Mouse (Mus musculus) urinary bladder, postnatal 10 days (tissue): ENCODE measurements around the gene Btd.

Experiments used
- DNase-seq: peaks from one replicate; pipeline ENCODE4 v3.0.0; 2022; ENCODE audit warnings: low spot score

Gene Btd

DNA sequence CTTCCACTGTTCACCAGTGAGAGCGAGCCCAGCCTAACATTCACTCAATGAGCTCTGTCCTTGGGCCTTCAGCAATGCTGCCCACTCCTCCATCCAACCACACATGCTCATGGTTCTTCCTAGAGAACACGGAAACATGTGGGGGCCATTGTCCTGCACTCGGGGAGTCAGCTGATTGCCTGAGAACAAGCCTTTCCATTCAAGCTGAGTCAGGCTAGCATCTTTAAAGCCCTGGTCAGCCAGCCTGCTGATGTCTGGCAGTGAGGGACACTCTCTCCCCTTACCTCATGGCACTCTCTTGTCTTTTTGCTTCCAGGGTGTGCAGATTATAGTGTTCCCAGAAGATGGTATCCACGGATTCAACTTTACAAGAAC lies 24.7 kb downstream of the Btd start:
- no peak for DNase-seq

DNA sequence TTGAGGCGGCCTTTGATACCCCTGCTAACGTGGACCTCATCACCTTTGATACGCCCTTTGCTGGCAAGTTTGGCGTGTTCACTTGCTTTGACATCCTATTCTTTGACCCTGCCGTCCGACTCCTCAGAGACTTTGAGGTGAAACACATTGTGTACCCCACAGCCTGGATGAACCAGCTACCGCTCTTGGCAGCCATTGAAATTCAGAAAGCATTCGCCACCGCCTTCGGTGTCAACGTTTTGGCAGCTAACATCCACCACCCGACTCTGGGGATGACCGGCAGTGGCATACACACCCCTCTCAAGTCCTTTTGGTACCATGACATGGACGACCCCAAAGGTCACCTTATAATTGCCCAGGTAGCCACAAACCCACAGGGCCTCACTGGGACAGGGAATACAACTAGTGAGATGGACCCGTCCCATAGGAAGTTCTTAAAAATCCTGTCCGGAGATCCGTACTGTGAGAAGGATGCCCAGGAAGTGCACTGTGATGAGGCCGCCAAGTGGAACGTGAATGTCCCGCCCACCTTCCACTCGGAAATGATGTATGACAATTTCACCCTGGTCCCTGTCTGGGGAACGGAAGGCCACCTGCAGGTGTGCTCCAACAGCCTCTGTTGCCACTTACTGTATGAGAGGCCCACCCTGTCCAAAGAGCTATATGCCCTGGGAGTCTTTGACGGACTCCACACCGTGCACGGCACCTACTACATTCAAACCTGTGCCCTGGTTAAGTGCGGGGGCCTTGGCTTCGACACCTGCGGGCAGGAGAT lies 26.3 kb downstream of the Btd start:
- no peak for DNase-seq

DNA sequence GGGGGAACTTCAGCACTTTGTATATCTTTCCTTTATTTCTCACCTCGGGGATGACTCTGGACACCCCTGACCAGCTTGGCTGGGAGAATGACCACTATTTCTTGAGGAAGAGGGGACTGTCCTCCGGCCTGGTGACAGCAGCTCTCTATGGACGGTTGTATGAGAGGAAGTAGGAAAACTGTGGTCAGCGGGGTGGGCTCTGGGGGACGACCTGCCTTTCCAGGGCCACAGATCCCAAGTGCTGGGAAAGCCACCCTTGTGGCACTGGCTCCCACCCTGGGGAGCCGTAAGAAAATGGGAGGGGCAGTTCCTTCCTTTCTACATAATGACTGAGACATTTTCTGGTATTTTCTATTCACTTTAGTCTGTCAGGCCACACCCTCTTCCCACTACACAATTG lies 26.9 kb downstream of the Btd start:
- DNase-seq, result no peak

DNA sequence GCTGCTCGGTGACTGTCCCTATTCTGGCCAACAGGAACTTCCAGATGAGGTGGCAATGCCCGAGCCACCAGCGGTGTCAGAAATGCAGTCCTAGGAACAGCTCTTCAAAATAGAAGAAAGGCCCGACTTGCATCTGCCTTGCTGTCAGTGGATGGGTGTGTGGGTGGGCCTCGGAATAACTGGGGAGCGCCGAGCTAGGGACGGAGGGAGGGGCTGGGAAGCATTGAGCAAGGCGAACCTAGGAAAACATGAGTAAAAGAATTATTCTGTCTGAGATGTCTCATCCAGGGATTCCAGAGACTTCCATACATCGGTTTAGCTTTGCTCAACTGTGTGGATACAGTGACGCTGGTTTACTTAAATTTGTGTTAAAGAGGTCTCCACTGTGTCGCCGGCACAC lies 27.5 kb downstream of the Btd start:
- DNase-seq, result no peak

DNA sequence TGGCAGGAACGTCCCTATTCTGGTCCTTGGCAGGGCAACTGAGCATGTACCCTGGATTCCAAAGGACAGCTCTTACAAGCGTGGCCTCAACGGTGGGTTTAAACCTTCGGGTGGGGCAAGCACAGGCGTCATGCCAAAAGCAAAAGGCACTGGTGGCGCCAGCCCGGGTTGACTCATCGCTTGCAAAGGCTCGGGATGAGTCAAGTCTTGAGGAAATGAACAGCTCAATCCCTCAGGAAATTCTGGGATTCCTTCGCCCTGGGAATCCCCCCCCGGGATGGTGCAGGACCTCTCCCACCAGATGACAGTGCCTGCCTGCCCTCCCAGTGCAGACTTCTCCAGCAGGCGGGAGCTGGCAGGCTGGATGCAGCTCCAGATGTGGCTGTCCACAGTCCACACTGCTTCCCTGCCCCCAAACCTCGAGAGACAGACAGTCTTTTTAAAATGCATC lies 28.4 kb downstream of the Btd start:
- DNase-seq, result no peak

DNA sequence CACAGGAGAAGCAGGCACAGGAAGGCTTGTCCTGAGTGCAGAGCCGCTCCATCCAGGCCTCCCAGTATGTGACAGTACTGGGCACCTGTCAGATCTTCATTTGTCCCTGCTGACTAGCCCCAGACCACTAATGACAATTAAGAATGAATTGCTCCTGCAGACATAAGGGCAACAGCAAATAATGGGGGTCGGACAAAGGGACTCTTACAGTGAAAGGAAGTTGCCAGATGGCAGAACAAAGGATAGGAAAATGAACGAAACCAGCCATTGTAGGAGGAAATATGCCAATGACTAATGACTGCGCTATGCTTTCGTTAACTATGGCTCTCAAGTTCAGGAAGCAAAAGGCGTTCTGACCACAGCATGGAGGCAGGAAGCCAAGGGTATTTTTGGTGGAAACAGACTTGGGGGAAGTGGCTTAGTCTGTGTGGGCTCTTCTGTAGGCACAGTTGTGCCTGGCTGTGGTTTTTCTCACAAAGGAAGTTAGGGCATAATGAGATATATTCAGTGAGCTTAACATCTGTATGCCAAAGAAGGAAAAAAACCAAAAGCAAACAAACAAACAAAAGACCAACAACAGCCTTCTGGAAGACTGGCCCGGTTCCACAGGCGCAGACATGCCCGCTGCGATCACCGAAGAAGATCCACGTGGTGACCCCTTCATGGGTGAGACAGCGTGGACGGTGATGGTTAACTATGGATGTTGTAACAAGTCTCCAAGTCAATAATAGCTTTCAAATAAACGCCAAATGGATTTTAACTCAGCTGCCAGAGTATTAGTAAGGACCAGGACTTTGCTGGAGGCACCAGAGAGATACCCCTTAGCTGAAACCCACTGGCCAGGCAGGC lies 29.0 kb downstream of the Btd start:
- DNase-seq, result no peak

DNA sequence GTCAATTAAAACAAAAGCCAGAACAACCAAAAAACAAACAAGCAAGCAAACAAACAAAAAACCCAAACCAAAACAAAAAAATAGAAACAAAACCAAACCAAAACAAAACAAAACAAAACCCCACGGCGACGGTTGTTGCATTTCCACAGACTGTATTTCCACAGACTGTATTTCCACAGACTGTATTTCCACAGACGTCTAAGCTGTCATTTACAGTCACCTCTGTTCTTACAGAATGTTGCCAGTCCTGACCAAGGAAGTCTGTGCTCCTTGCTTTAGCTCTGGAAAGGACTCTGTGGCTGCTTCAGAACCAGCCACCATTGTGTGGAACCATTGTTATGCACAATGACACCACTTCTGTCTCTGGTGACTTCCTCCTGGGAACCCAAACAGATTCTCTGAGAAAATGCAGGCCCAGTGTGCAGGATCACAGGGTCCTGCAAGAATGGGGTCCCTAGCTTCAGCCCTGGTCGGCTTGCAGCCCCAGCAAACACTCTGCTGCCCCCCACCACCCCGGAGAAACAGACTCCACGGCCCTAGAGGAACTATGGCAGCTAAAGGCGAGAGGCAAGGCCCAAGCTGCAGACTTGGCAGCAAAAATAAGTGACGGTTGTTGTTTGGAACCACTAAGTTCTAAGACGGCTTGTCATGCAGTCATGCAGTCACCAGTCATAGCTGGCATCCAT lies 30.9 kb downstream of the Btd start:
- no peak for DNase-seq

DNA sequence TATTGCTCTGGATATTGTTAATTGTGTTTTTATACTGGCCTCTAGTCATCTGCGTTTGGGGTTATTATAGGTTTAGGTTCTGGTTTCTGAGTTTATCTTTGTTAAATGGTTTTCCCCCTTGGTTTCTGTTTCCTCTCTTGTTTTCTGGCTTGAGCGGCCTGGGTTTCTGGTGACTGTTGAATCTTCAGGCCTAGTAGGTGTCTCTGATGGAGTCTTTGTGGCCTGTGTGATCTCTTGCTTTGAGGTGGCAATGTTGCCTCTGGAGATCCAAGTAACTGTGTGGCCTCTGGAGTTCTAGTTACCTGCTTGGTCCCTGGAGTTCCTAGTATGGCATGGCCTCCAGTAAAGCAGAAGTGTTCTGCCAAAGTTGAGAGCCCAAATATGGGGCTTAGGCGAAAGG lies 39.8 kb downstream of the Btd start:
- no peak for DNase-seq

DNA sequence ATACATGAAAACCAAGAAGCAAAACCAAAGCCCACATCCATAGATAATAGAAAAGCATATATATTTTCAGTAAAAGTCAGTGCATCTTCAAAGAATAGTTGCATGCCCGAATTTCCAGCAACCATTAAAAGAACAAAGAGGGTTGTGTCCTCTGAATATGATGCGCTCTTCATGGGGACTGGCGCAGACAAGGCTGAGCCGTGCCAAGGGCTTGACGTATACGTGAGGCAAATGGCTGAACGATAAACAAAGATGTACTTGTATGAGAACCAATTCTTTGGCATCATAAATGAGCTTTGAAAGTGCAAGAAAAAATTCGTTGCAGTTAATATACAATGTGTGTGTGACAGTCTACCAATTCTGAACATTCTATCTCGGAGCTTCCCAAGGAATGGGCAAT lies 40.5 kb downstream of the Btd start:
- no peak for DNase-seq

DNA sequence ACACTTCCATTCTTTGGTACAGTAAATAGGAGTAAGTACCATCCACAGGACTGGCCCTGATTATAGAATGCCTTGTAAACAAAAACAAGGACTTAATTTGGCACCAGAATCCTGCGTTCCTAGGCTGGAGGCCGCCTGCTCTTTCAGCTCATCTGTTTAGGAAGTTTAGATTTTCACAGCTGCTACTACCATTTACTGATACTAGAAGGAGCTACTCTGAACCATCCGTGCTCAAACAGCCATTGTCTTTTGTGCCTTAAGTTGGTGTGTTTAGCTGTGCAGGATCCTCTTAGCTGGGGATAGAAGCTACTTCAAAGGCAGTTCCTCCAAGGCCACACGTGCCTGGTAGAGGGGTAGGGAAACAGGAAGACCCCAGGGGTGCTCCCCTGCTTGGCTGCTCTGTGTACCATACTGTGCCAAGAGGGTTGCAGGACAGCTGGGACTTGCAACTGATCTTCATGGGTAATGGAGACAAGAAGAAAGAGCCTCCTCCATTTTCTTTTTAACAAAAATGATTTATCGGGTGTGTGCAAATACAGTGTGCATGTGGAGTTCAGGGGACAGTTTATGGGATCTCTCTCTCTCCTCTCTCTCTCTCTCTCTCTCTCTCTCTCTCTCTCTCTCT lies 41.2 kb downstream of the Btd start:
- DNase-seq, result no peak

DNA sequence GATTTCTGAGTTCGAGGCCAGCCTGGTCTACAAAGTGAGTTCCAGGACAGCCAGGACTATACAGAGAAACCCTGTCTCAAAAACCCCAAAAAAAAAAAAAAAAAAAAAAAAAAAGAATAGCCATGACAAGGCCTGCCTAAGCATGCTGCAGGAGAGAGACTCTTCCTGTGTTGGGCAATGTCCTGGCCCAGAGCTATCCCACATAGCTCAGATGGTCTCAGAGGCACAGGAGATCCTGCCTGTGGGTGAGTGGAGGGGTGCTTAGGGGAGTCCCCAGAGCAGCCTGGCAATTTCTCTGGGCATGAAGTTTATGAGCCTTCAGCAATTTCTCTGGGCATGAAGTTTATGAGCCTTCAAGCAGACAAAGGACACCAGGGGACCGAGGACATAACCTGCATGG lies 42.8 kb downstream of the Btd start:
- no peak for DNase-seq

DNA sequence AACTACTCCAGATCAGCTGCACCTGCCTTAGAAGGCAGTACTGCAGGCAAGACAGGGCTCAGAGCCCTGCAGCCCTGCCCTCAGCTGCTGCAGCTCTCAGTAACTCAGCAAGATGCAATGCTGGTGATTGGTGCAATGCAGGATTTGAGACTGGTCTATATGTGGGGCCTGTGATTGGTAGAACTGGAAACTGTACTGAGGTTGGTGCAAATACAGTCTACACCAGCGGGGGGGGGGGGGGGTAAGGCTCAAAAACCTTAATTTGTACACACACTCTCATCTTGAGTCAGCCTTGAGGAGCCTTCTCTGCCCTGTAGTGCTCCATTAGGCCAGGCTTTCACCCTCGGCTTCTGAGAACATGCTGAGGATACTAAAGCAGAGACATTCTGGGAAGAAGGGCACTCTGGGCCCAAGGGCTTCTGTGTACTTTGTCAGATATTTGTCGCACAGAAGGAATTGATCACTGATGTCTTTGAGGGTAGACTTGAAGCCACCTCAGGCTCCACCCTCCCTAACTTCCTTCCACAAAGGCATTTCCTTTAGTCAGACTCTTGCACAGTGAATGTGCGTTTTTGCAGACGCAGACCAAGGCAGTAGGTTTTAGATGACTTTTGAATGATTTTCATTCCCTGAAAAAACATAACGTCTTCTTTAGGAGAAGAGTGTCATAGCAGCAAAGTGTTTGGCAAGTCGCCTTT lies 43.7 kb downstream of the Btd start:
- DNase-seq, result no peak

DNA sequence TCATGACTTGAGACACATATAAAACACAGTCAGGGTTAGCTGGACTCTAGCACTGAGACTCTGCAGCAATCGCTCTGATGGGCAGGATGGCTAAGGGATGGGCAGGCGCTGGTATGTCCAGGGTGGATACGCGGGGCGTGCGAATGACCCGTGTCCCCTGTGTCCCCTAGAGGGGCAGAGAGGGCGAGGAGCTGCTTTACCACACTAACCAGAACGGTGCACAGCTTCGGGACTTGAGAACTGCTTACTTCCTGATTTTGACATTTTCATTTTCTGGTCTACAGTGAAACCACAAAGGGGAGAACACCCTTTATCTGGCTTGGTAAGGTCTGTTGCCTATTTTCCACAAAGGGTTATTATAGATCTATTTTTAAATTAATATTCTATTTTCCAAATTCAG lies 44.9 kb downstream of the Btd start:
- no peak for DNase-seq

DNA sequence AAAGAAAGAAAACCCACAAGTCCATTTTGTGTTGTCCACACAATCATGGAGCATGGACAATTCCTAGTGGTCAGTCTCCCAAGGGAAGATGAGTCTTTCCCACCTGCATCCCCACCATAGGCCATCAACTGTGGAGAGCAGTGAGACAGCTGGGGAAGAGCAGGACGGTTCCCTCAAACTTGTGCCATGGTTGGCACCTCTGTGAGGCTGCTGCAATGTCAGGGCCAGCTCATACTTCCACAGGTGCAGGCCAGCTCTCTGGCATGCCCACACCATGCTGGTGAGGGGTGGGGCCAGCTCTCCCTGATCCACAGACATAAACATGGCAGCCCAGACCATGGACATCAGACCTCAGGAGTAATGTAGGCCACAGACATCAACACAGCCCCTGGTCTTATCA lies 45.4 kb downstream of the Btd start:
- DNase-seq, result no peak

DNA sequence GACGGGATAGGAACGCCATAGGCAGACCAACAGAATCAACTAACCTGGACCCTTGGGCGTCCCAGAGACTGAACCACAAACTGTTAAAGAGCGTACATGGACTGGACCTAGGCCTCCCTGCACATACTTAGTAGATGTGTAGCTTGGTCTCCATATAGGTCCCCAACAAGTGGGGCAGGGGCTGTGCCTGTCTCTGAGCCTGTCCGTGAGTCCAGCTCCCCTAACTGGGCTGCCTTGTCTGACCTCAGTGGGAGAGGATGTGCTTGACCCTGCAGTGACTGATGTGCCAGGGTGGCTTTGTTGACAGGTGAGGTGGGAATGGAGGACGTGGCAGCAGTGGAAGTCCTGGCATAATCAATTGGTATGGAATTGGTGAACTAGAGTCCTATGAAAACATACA lies 51.7 kb downstream of the Btd start:
- DNase-seq, result no peak

DNA sequence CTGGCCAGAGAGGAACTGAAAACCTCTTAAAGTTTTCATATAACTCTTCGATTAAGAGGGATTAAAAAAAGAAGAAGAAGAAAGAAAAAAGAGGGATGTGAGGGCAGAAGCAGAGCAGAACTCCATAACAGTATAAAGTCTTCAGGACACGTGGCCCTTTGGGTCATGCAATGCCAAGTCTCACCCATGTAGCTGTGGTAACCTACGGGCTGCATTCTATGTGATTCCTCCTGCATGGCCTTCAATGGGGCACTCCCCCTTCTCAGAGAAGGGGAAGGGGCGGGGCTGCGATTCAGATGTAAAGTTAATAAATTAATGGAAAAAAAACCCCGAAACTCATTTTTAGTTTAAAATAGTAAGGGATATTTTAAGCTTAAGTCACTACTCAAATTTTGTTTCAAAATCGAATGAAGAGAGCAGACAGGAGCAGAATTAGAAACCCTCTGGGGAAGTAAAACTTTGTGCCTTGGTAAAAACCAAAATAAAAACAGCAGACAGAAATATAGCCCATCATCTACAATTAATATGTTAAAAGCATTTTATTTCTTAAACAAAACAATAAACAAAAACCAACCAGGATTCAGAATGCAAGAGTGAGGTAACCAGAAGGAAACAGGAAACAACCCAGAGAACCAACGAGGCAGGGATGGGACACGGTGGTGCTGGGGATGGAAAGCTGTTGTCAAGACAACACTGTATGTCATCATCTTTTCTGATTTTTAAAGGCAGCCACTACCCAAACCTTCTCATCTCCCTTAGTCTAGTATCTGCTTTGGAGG lies 55.6 kb downstream of the Btd start:
- no peak for DNase-seq

DNA sequence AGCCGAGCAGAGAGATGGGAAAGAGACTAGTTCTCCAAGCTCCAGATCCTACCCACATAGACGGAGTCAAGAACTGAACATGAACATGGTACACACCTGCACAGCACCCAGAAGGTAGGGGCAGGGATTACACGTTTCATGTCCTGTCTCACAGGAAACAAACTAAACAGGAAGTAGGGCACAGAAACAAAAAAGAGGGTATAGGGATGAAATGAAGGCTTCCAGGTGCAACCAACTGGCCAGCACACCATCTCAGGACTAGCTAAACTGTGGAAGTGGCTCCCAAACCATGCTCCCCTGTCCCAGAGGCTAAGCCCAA lies 56.1 kb downstream of the Btd start:
- no peak for DNase-seq

DNA sequence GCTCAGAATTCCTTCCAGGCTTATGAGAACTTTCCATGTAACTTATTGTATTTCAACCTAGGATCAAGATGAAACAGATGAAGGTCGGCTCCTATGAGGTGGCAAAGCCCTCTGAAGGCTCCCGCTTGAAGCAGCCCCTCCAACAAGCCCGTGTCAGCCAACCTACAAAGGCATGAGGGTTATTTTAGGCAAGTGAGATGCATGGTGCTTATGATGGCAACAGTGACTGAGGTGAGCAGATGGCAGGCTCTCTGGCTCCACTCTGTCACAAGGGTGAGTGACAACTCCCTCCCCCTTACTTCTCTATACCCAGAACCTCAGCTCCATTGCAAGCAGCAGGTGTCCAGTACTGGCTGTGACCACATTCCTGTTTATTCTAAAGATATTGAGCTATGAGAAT lies 56.5 kb downstream of the Btd start:
- no peak for DNase-seq

DNA sequence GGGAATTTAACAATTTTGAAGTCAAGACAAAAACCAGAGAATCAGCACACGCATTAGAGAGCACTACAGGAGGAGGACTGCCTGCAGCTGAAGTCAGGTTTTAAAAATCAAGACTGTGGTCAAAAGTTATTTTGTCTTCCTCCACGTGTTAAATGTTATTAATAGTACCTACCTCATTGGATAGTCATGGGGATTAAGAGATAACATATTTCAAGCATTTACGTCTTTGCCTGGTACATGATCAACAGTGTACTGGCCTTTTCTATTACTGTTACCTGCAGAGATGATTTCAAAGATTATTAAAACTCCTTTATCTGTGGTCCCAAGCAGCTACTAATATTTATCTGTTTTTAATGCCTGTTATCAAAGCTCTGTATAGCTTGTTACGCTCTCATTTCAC lies 56.9 kb downstream of the Btd start:
- no peak for DNase-seq

DNA sequence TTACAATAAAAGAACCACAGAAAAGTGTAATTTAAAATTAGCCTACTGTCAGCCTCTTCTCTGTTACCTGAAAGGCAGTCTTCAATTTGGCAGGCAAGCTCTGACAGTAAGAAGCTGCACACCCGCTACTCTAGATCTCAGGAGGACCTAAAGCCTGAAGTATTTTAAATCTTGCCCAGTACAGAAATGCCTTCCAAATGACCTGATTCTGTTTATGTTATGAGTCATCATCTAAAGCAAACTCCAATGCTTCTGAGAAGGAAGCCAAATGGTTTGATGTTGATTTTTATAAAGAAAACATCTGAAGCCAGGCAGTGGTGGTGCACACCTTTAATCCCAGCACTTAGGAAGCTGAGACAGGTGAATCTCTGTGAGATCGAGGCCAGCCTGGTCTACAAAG lies 59.5 kb downstream of the Btd start:
- no peak for DNase-seq

DNA sequence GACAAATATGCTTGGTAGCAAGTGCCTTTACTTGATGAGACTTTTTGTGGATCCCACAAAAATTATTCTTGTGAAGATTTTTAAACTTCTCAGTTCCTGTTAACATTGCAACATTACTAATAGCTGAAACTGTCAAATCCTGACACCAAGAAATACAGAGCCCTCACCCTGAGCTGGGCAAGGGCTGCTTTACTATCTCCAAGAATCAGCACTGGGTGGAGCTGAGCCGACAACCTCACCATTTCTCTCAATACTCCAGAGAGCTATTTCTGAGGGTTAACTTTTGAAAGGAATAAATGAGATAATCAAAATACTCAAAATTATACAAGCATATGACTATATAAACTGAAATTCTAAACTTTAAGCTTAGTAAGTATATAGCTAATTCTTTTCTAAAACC lies 68.5 kb downstream of the Btd start:
- no peak for DNase-seq
